Mouse (Mus musculus) ovary, adult 18-20 months (tissue): ENCODE results near the gene Dhx58.
"Not testable (repeated sequence)": the region's sequence is repeated elsewhere in the genome, so short reads cannot be mapped to it uniquely, and the experiment has no call there.

Source experiments
- DNase-seq: peaks from one replicate; pipeline ENCODE4 v3.0.0; 2022; ENCODE audit warnings: low spot score, mixed read lengths

The Dhx58 gene

GRCm38 (mm10) chr11:100700710-100701109 is 3.4 kb downstream of the Dhx58 start:
- no peak for DNase-seq

GRCm38 (mm10) chr11:100697921-100698320 is 6.2 kb downstream of the Dhx58 start:
- no peak for DNase-seq

GRCm38 (mm10) chr11:100694926-100695325 is 9.1 kb downstream of the Dhx58 start:
- no peak for DNase-seq

GRCm38 (mm10) chr11:100693154-100693553 is 10.9 kb downstream of the Dhx58 start:
- DNase-seq: no peak

GRCm38 (mm10) chr11:100692164-100692616 is 11.9 kb downstream of the Dhx58 start, which contains the start of gene Zfp385c:
Zfp385c (minus strand) TSS chr11:100692455.
- no peak for DNase-seq

GRCm38 (mm10) chr11:100690389-100690788 is 13.7 kb downstream of the Dhx58 start:
- no peak for DNase-seq

- no peak for DNase-seq
These were observed 15.6 kb downstream of the Dhx58 start for GRCm38 (mm10) chr11:100688443-100688842.

GRCm38 (mm10) chr11:100687265-100687664 is 16.8 kb downstream of the Dhx58 start:
- DNase-seq: no peak

- DNase-seq: no peak
These were observed 18.7 kb downstream of the Dhx58 start for GRCm38 (mm10) chr11:100685371-100685770.

- no peak for DNase-seq
These were observed 20.0 kb downstream of the Dhx58 start for GRCm38 (mm10) chr11:100684084-100684483.

- no peak for DNase-seq
These were observed 21.5 kb downstream of the Dhx58 start for GRCm38 (mm10) chr11:100682526-100682925.

- DNase-seq: no peak
These were observed 22.2 kb downstream of the Dhx58 start for GRCm38 (mm10) chr11:100681826-100682225.

GRCm38 (mm10) chr11:100677810-100678209 is 26.3 kb downstream of the Dhx58 start:
- DNase-seq: no peak

GRCm38 (mm10) chr11:100673169-100673568 is 30.9 kb downstream of the Dhx58 start:
- peak; percentile 21 for DNase-seq

- DNase-seq: no peak
These were observed 32.1 kb downstream of the Dhx58 start for GRCm38 (mm10) chr11:100671956-100672355.

GRCm38 (mm10) chr11:100671049-100671448 is 33.0 kb downstream of the Dhx58 start:
- no peak for DNase-seq

- DNase-seq: no peak
These were observed 44.3 kb downstream of the Dhx58 start for GRCm38 (mm10) chr11:100659806-100660205.

GRCm38 (mm10) chr11:100656458-100656857 is 47.6 kb downstream of the Dhx58 start:
- DNase-seq: no peak

- DNase-seq: not testable (repeated sequence)
These were observed 48.5 kb downstream of the Dhx58 start for GRCm38 (mm10) chr11:100655589-100655988.

- no peak for DNase-seq
These were observed 52.3 kb downstream of the Dhx58 start for GRCm38 (mm10) chr11:100651748-100652147.

- DNase-seq: no peak
These were observed 52.9 kb downstream of the Dhx58 start for GRCm38 (mm10) chr11:100651205-100651604.

GRCm38 (mm10) chr11:100648405-100648804 is 55.7 kb downstream of the Dhx58 start:
- DNase-seq: no peak

GRCm38 (mm10) chr11:100646265-100646664 is 57.8 kb downstream of the Dhx58 start:
- DNase-seq: no peak
